Mouse (Mus musculus) erythroblast, embryonic 14.5 days (primary cell): ENCODE measurements around the gene Plekhm1.

ENCODE experiments used
- GATA1 ChIP-seq: IDR thresholded peaks from 2 replicates; pipeline ENCODE4 v1.6.1; 2012; ENCODE audit warnings: low read length, inconsistent platforms, mixed read lengths
- TAL1 ChIP-seq: IDR thresholded peaks from 3 replicates; pipeline ENCODE4 v1.6.1; 2012; ENCODE audit warnings: low read length, inconsistent platforms, mixed read lengths

- TF ChIP-seq GATA1 (no peak), TAL1 (no peak)
These were observed 23.8 kb upstream of the Plekhm1 start for GRCm38 (mm10) chr11:103436282-103436681.
